Mouse (Mus musculus): ENCODE data around the gene Leprot.

Gene Leprot

DNA sequence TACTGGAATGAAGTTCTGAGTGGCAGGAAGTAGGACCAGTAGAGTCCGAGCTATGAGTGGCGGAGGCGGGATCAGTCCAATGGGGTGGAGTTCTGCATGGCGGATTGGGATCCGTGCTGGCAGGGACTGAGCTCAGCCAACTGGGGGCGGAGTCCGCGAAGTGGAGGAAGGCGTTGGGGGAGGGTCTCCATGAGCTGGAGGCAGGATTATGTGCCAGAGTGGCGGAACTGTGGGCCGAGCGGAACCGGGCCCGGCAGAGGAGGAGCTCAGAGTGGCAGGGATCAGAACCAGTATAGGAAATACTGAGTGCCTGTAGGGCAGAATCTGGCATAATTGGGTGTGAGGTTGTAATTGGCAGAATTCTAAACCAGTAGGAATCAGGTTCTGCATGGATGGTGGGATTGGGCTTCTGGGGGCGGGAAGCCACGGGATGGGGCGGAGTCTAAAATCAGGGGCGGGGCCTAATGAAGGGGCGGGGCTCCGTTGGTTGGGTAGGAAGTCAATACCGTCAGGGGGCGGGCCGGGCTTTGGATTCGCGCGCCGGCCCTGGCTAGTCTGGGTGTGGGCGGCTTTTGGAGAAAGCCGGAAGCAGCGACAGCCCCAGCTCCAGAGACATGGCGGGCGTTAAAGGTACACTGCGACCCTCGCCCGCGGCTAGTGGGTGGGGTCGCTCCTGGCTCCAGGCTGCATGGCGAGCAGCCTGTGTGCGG lies at the start of gene Leprot:
Leprot (plus strand) TSS at position 523 of the 710 bp plus-strand sequence.
- DNase-seq, result peak; percentile 99

DNA sequence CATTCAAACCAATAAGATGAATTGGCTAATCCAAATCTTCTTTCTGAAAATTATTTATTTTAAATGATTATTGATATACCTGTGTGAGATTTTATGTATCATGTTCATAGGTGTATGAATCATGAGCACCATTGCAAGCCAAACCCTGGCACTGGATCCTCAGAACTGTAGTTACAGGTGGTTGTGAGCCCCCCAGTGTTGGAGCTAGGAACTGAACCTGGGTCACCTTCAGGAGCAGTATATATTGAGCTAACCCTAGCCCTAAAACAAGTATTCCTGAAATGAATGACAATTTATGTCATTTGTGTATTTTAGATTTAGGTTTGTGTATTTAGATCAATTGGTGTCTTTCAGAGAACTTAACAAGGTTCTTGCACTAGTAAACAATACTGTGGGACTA lies 45.8 kb upstream of the Leprot start:
- no peak for DNase-seq

DNA sequence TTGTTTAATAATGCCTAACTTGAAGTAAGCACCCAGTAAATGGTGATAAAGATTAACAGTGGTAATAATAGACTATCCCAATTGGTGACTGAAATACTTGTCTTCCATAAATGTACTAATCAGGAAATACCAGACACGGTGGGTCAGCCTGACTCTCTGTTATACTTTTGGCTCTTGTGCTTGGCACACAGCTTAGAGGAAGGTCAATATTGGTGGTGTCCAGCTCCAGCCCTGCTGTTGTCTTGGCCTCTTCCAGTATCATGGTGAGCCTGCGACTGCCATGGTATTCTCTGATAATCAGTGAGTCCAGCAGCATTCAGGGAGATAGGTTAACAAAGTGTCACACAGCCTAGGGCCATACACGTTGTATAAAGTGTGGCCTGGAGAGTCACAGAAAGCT lies 43.9 kb upstream of the Leprot start:
- DNase-seq, result peak; percentile 64

DNA sequence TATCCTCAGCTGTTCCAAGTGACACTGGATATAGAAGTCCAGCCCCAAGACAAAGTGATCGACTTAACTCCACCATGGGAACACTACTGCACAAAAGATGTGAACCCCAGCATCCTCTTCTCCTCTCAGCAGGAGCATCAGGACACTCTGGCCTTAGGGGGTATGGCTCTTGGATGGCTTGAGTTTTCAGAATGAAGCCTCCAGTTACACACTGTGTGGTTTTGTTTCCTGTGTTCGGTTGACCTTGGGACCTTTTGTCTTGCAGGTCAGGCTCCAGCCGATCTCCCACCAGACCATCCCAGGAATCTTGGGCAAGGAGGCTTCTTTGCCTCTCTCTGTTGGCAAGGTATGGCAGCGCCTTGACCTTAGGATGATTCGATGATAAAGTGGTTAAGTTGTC lies 31.0 kb upstream of the Leprot start:
- DNase-seq, result no peak

- no peak for DNase-seq
Observed at GRCm38 (mm10) chr4:101617742-101618141, 29.8 kb upstream of the Leprot start.

DNA sequence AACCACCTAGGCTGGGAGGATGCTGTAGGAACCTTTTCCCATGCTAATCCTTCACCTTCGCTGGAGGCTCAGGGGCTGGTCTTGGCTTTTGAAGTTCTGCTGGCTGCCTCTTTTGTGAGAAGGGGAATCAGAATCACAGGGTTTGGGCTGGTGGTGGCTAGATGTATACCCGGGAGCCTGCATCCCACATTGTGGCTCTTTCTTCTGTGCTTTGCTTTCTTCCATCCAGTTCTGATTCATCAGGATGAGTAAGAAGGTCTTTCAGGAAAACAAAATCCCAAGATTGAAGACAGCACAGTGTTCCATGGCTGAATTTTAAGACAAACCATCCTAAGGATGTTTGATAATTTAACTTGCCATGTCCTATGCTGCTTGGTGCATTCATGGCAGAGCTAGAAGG lies 27.3 kb upstream of the Leprot start:
- no peak for DNase-seq

GRCm38 (mm10) chr4:101621241-101621640 lies 26.3 kb upstream of the Leprot start:
- DNase-seq, result no peak

DNA sequence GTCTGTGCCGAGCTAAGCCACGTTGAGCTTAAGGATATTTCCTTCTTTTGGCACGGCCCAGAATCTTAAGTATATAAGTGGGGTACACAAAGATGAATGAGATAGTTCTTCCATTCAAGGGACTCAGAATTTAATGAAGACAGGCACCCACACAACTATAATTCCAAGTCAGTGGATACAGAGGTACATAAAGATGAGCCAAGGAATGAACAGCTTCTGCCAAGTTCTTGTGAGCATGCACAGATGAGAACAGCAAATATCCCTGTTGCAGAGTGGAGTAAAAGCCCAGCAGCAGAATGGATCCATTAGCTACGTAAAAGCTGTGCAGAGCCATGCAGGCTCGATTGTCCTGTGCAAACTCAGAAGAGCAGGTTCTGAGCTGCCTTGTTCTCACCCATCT lies 22.2 kb upstream of the Leprot start:
- no peak for DNase-seq

DNA sequence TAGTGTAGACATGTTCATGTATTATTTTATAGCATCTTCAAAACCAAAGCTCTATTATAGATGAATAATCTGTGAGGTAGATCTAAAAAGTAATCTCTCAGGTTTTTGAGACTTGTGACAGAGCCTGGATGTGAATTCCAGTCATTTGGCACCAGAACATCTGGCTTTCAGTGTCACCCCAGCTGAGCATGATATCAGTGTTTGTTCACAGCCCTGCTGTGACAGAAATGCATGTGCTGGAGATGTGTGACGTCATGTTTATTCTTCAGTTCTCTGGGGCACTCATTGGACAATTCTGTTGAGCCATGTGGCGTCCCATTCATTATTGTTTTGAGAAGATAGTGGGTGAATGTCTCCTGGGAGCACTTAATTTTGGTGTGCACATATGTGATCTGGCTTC lies 11.9 kb upstream of the Leprot start:
- no peak for DNase-seq

DNA sequence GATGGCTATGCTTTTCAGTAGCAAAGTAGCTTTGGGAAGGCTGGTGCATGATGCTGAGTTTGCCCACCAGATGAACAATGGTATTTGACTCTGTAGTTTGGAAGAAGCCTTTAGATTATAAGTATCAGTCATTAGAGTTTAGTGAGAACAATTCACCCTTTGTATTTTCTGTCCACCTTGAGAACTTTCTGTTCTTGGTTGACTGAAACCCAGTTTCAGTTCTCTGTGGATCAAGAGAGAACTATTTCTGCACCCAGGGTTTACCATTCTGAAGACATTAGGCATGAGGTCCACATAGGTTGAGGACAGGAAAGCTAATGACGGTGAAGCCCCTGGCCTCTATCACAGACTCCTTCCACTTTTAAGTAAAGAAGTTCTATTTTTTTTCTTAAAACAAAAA lies 10.0 kb upstream of the Leprot start:
- no peak for DNase-seq

DNA sequence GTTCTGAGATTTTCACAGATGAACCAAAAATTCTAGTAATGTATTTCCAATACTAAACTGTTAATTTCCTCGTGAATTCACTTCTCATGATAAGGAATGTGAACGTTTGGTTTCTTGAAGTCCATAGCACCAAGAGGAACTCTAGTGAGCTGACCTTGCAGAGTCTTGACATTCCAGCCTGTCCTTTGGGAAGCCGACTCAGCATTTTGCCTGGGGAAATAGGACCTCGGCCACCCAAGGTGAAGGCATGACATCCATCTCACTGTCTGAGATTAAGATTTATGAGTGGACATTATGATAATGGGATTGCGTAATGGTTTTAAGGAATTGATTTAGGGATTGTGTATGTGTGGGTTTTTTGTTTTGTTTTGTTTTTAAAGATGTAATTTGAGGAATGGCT lies 6.9 kb upstream of the Leprot start:
- DNase-seq, result no peak

- no peak for DNase-seq
Observed at GRCm38 (mm10) chr4:101642708-101643107, 4.8 kb upstream of the Leprot start.

- no peak for DNase-seq
Observed at GRCm38 (mm10) chr4:101643216-101643615, 4.3 kb upstream of the Leprot start.

DNA sequence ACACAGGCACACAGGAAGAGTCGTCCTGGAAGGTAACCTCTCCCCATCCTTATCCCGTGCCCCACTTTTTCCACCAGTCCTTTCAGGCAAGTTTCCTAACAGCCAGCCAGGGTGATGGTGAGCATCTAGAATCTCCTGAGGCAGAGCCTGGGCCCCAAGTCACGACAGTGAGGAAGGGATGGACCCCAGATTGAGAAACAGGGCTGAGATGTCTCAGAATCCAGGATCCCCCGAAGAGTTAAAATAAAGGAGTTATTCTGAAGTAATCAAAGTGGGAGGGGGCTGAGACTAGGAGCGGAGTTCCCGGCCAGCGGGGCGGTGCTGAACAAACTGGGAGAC lies 692 bp upstream of the Leprot start:
- DNase-seq, result no peak

- no peak for DNase-seq
Observed at GRCm38 (mm10) chr4:101647976-101648642, 591 bp downstream of the Leprot start.

DNA sequence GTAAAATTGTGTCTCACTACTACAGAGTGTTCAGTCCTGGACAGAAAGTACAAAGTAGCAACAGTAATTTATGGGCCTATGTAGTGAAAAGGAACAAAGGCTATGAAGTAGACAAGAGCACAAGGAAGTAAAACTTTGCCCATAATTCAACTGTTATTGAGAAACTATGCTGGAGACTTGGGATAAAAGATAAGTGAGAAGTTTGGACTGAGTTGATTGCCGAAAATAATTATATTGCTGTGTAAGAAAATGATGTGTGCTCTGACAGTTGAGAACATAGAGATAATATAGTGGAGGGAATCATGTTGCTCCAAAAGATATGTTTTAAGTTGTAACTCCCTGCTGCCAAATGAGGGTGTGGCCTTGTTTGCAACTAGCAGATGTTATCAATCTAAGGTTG lies 1.2 kb downstream of the Leprot start:
- DNase-seq, result no peak

DNA sequence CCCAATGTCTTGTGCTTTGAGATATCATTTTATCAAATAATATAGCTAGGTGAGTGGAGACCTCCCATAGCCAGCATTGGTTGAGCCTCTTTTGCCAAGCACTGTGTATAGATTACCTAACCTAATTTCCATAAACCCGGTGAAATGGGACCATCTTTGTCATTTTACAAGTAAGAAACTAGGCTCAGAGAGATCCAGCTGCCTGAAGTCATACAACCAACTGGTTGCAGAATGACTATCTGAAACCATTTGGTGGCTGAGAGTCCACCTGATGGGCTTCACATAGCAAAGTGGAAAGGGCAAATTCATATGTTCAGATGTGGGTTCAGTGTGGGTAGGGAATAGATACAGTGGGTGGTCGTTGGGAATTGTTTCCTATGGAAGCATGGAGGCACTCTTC lies 3.4 kb downstream of the Leprot start:
- no peak for DNase-seq

- no peak for DNase-seq
Observed at GRCm38 (mm10) chr4:101654256-101654655, 6.7 kb downstream of the Leprot start.

GRCm38 (mm10) chr4:101654788-101655414 lies 7.4 kb downstream of the Leprot start:
- no peak for DNase-seq

GRCm38 (mm10) chr4:101655415-101655790 lies 7.9 kb downstream of the Leprot start:
- DNase-seq, result no peak

GRCm38 (mm10) chr4:101656056-101656455 lies 8.5 kb downstream of the Leprot start:
- no peak for DNase-seq

DNA sequence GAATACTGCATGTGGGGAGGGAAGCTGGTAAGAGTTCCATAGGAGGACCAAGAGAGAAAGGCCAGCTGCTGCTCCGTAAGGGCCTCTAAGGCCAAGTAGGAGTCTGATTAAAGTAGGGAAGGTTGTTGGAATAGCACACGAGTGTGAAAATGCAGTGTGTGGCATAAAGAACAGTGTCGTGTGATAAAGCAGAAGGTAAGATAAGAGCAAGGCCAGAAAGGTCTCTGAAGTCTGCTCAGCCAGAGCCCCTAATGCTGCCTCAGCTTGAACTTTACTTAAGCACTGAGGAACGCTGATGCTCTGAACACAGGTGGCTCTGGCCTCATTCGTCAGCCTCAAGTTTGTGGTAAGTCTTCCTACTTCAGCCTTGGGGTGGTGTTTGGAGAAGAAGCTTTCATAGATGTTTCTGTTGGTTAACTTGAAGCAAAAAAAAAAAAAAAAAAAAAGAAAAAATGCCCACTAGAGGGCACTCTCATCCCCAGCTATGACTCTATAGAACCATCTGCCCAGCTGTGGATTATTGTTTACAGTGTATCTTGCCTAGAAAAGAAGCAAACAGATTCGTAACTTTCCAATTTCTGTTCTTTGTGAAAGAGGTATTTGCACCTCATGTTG lies 9.5 kb downstream of the Leprot start:
- DNase-seq, result no peak

DNA sequence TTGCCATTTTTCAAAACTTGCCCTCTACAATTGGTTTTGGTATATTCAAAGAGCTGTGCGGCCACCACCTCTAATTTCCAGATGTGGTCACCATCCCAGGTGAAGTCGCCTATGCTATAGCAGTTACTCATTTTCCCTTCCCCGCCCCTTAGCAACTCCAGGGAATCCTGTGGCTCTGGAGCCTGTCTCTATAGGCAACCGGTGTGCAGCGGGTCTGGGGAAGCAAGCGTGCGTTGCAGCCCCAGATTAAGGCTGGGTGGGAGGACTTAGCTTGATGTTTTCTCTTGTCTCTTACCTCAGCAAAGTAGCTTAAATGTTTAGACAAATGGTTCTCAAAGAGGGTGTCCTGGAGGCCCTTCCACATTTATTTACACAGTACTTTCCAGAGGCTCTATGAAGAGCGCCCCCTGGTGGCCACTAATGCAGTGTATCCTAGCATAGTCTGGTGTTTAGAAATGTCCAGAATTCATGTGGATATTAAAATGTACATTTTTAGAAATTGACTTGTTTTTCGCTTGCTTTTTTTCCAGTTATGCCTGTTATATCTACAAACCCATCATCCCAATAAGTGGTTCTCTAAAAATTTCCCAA lies 16.7 kb downstream of the Leprot start:
- peak; percentile 16 for DNase-seq

GRCm38 (mm10) chr4:101664766-101665165 lies 17.2 kb downstream of the Leprot start:
- DNase-seq, result no peak
